Mouse (Mus musculus): ENCODE data around the gene Gemin6. TPM values are rescaled to one million over a fixed set of nuclear protein-coding genes. Genes with fewer than 3 reads are reported as not detected.
"Not testable (repeated sequence)": the region's sequence is repeated elsewhere in the genome, so short reads cannot be mapped to it uniquely, and the experiment has no call there.

Gemin6 gene
- polyA plus RNA-seq, 1 experiment from 2014 or later: 17.5 TPM

GRCm38 (mm10) chr17:80243116-80243515, 18.9 kb downstream of the Gemin6 start:
- no peaks in the 10 kb centered on the region for H3K9me3 ChIP-seq (ENCODE audit: low read length)

GRCm38 (mm10) chr17:80252757-80253525, 28.7 kb downstream of the Gemin6 start:
- no peak for TF ChIP-seq EP300 (IDR thresholded peaks at IDR 0.05; ENCODE audit: low read depth)
- no peak for TF ChIP-seq CTCF (IDR thresholded peaks at IDR 0.05; ENCODE audit: low read depth)
- Histone ChIP-seq H3K9me3 (ENCODE audit: low read length) (no peaks in the 10 kb centered on the region), H3K4me1 (ENCODE audit: insufficient read depth) (no peaks in the 10 kb centered on the region), H3K36me3 (replicated peaks; ENCODE audit: insufficient read depth, low read length) (peaks cover 64% of the 10 kb centered on the region), H3K4me3 (ENCODE audit: low read depth, low read length) (no peak overlapping the region), H3K4me2 (ENCODE audit: low read depth, low read length) (0 out of 2 replicates have a peak overlapping the region, but pooled peaks have one; percentile 42), H3K9ac (replicated peaks) (no peak overlapping the region), H3K27ac (ENCODE audit: low read depth) (peak overlapping the region; percentile 82), H3K27me3 (ENCODE audit: insufficient read depth, low read length) (no peaks in the 10 kb centered on the region)
- WGBS (ENCODE audit: insufficient replicate concordance): 64% methylated on average over 13 of the region's 13 CpGs
- no peak for DNase-seq
- peak; percentile 71 for ATAC-seq

More at GRCm38 (mm10) chr17:80243116-80243515, 18.9 kb downstream of the Gemin6 start:
- 0 out of 2 replicates have a peak, but pooled peaks cover 3% of the 10 kb centered on the region for H3K4me1 ChIP-seq (ENCODE audit: insufficient read depth)
- H3K4me3 ChIP-seq (ENCODE audit: low read depth, low read length): no peak overlapping the region
- no peak overlapping the region for H3K9ac ChIP-seq (replicated peaks)
- H3K36me3 ChIP-seq (replicated peaks; ENCODE audit: insufficient read depth, low read length): peaks cover 41% of the 10 kb centered on the region
- 65% methylated on average over 13 of the region's 13 CpGs for WGBS (ENCODE audit: insufficient replicate concordance)
- ATAC-seq: peak; percentile 82
- H3K27me3 ChIP-seq (ENCODE audit: insufficient read depth, low read length): no peaks in the 10 kb centered on the region
- no peak for DNase-seq
- no peak for TF ChIP-seq EP300 (IDR thresholded peaks at IDR 0.05; ENCODE audit: low read depth)
- no peak for TF ChIP-seq CTCF (IDR thresholded peaks at IDR 0.05; ENCODE audit: low read depth)
- H3K27ac ChIP-seq (ENCODE audit: low read depth): peak overlapping the region; percentile 3; the same call in 1 of the 2 replicates
- no peak overlapping the region for H3K4me2 ChIP-seq (ENCODE audit: low read depth, low read length)

- peaks cover 66% of the 10 kb centered on the region for H3K36me3 ChIP-seq (replicated peaks; ENCODE audit: insufficient read depth, low read length)
Observed at GRCm38 (mm10) chr17:80254421-80254820, 30.2 kb downstream of the Gemin6 start.

GRCm38 (mm10) chr17:80255208-80255607, 31.0 kb downstream of the Gemin6 start:
- no peaks in the 10 kb centered on the region for H3K9me3 ChIP-seq (ENCODE audit: low read length)
- peaks cover 63% of the 10 kb centered on the region for H3K36me3 ChIP-seq (replicated peaks; ENCODE audit: insufficient read depth, low read length)
- DNase-seq (peak; percentile 25), ATAC-seq (peak; percentile 54; the same call in 1 of the 2 replicates)
- no peaks in the 10 kb centered on the region for H3K4me1 ChIP-seq (ENCODE audit: insufficient read depth)
- 0 out of 2 replicates have a peak overlapping the region, but pooled peaks have one; percentile 11 for H3K27ac ChIP-seq (ENCODE audit: low read depth)
- H3K4me3 ChIP-seq (ENCODE audit: low read depth, low read length): no peak overlapping the region
- 61% methylated on average over 13 of the region's 13 CpGs for WGBS (ENCODE audit: insufficient replicate concordance)
- no peak overlapping the region for H3K9ac ChIP-seq (replicated peaks)
- TF ChIP-seq CTCF (IDR thresholded peaks at IDR 0.05; ENCODE audit: low read depth) (no peak), EP300 (IDR thresholded peaks at IDR 0.05; ENCODE audit: low read depth) (peak; percentile 22; the same call in 1 of the 2 replicates)
- no peak overlapping the region for H3K4me2 ChIP-seq (ENCODE audit: low read depth, low read length)
- H3K27me3 ChIP-seq (ENCODE audit: insufficient read depth, low read length): no peaks in the 10 kb centered on the region

More at GRCm38 (mm10) chr17:80254421-80254820, 30.2 kb downstream of the Gemin6 start:
- H3K9ac ChIP-seq (replicated peaks): no peak overlapping the region
- no peak overlapping the region for H3K4me3 ChIP-seq (ENCODE audit: low read depth, low read length)
- H3K4me1 ChIP-seq (ENCODE audit: insufficient read depth): no peaks in the 10 kb centered on the region
- H3K27ac ChIP-seq (ENCODE audit: low read depth): peak overlapping the region; percentile 11; the same call in 1 of the 2 replicates
- no peak for DNase-seq
- H3K4me2 ChIP-seq (ENCODE audit: low read depth, low read length): no peak overlapping the region
- WGBS (ENCODE audit: insufficient replicate concordance): 89% methylated on average over 5 of the region's 5 CpGs
- no peaks in the 10 kb centered on the region for H3K27me3 ChIP-seq (ENCODE audit: insufficient read depth, low read length)
- ATAC-seq: no peak
- TF ChIP-seq CTCF (IDR thresholded peaks at IDR 0.05; ENCODE audit: low read depth) (no peak), EP300 (IDR thresholded peaks at IDR 0.05; ENCODE audit: low read depth) (no peak)
- no peaks in the 10 kb centered on the region for H3K9me3 ChIP-seq (ENCODE audit: low read length)

GRCm38 (mm10) chr17:80267065-80267464, 42.8 kb downstream of the Gemin6 start:
- DNase-seq: no peak
- no peak for ATAC-seq
- peaks cover 3% of the 10 kb centered on the region; the same call in 1 of the 2 replicates for H3K9me3 ChIP-seq (ENCODE audit: low read length)
- H3K27ac ChIP-seq (ENCODE audit: low read depth): no peak overlapping the region
- TF ChIP-seq CTCF (IDR thresholded peaks at IDR 0.05; ENCODE audit: low read depth) (no peak), EP300 (IDR thresholded peaks at IDR 0.05; ENCODE audit: low read depth) (no peak)
- H3K9ac ChIP-seq (replicated peaks): no peak overlapping the region
- H3K36me3 ChIP-seq (replicated peaks; ENCODE audit: insufficient read depth, low read length): peaks cover 51% of the 10 kb centered on the region
- 88% methylated on average over 4 of the region's 4 CpGs for WGBS (ENCODE audit: insufficient replicate concordance)
- H3K4me2 ChIP-seq (ENCODE audit: low read depth, low read length): no peak overlapping the region
- H3K4me3 ChIP-seq (ENCODE audit: low read depth, low read length): no peak overlapping the region
- no peaks in the 10 kb centered on the region for H3K27me3 ChIP-seq (ENCODE audit: insufficient read depth, low read length)
- H3K4me1 ChIP-seq (ENCODE audit: insufficient read depth): 0 out of 2 replicates have a peak, but pooled peaks cover 2% of the 10 kb centered on the region

GRCm38 (mm10) chr17:80268151-80268550, 43.9 kb downstream of the Gemin6 start:
- H3K27ac ChIP-seq (ENCODE audit: low read depth): no peak overlapping the region
- H3K27me3 ChIP-seq (ENCODE audit: insufficient read depth, low read length): no peaks in the 10 kb centered on the region
- H3K4me3 ChIP-seq (ENCODE audit: low read depth, low read length): no peak overlapping the region
- DNase-seq: no peak
- H3K4me1 ChIP-seq (ENCODE audit: insufficient read depth): 0 out of 2 replicates have a peak, but pooled peaks cover 2% of the 10 kb centered on the region
- TF ChIP-seq CTCF (IDR thresholded peaks at IDR 0.05; ENCODE audit: low read depth) (no peak), EP300 (IDR thresholded peaks at IDR 0.05; ENCODE audit: low read depth) (no peak)
- H3K9ac ChIP-seq (replicated peaks): no peak overlapping the region
- no peak overlapping the region for H3K4me2 ChIP-seq (ENCODE audit: low read depth, low read length)
- 88% methylated on average over 3 of the region's 3 CpGs for WGBS (ENCODE audit: insufficient replicate concordance)
- ATAC-seq: no peak
- H3K9me3 ChIP-seq (ENCODE audit: low read length): peaks cover 3% of the 10 kb centered on the region; the same call in 1 of the 2 replicates
- H3K36me3 ChIP-seq (replicated peaks; ENCODE audit: insufficient read depth, low read length): peaks cover 46% of the 10 kb centered on the region

GRCm38 (mm10) chr17:80270622-80271021, 46.4 kb downstream of the Gemin6 start:
- DNase-seq; H3K4me3 ChIP-seq (ENCODE audit: low read depth, low read length); H3K4me2 ChIP-seq (ENCODE audit: low read depth, low read length); H3K9ac ChIP-seq (replicated peaks); H3K27me3 ChIP-seq (ENCODE audit: insufficient read depth, low read length); H3K9me3 ChIP-seq (ENCODE audit: low read length); H3K27ac ChIP-seq (ENCODE audit: low read depth); H3K4me1 ChIP-seq (ENCODE audit: insufficient read depth); ATAC-seq: not testable (repeated sequence)
- peaks cover 40% of the 10 kb centered on the region for H3K36me3 ChIP-seq (replicated peaks; ENCODE audit: insufficient read depth, low read length)
- WGBS (ENCODE audit: insufficient replicate concordance): 91% methylated on average over 7 of the region's 7 CpGs
